Mouse (Mus musculus) embryonic fibroblast, embryonic 13.5 days (primary cell): Measurements from ENCODE around the gene Trp53inp2.

Source experiments
- CTCF ChIP-seq: IDR thresholded peaks from 2 replicates; pipeline ENCODE4 v1.5.1; 2011; ENCODE audit warnings: mild to moderate bottlenecking, control low read depth, low read length, moderate library complexity, borderline replicate concordance; ENCODE audit not compliant: insufficient read depth
- POLR2A ChIP-seq: IDR thresholded peaks from 2 replicates; pipeline ENCODE4 v1.6.1; 2011; ENCODE audit warnings: low read depth, mild to moderate bottlenecking, control low read depth, low read length, moderate library complexity

DNA sequence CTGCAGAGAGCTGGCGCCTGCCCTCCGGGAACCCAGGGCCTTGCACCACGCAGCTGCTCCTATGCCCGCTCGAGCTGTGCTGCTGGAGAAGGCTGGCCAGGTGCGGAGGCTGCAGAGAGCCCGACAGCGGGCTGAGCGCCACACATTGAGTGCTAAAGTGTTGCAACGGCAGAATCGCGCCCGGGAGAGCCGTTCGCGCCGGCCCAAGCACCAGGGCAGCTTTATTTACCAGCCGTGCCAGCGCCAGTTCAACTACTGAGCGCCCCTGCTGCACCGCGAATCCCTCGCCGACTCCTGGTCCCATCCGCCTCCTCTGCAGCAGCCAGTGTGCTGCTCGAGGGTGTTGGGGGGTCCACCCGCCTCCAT, 5.7 kb downstream of the Trp53inp2 start:
- no peak for TF ChIP-seq CTCF
- TF ChIP-seq POLR2A: no peak
